Mouse (Mus musculus) layer of hippocampus, adult 8-10 months (tissue): ENCODE measurements around the gene Serpinb9. TPM values are rescaled to one million over a fixed set of nuclear protein-coding genes. Genes with fewer than 3 reads are reported as not detected.
"Not testable (repeated sequence)": the region's sequence is repeated elsewhere in the genome, so short reads cannot be mapped to it uniquely, and the experiment has no call there.

Experiments
- DNase-seq, 2 experiments: peaks; one replicate each; pipeline ENCODE4 v3.0.0; 2022; ENCODE audit warnings: low spot score in 2 of 2
- total RNA-seq, 4 experiments: library from RNA; stranded (reverse); gene quantifications; 2 replicates each; pipeline ENCODE4 v1.2.4; 2022

Serpinb9 gene
- total RNA-seq, 4 experiments from 2014 or later = 5.5 to 6.5 (median 5.9) TPM

GRCm38 (mm10) chr13:33003523-33004413, 718 bp downstream of the Serpinb9 start:
- DNase-seq = no peak

- peak; percentile 61 to 82 for DNase-seq
Measured at GRCm38 (mm10) chr13:33004414-33005105, 1.5 kb downstream of the Serpinb9 start.

- no peak for DNase-seq
Measured at GRCm38 (mm10) chr13:33005501-33006075, 2.5 kb downstream of the Serpinb9 start.

DNA sequence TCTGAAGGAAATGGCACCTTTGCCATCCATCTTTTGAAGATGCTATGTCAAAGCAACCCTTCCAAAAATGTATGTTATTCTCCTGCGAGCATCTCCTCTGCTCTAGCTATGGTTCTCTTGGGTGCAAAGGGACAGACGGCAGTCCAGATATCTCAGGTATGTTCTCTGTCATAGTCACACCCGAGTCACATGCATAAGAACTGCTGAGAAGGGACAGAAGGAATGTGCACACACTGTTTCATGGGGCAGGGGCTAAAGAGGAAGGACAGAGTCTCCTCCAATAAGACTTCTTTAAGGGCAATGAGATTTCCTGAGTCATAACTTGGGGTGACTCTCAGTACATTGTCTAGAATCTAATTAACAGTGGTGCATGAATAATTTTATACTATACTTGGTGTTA, 3.5 kb downstream of the Serpinb9 start:
- no peak for DNase-seq

DNA sequence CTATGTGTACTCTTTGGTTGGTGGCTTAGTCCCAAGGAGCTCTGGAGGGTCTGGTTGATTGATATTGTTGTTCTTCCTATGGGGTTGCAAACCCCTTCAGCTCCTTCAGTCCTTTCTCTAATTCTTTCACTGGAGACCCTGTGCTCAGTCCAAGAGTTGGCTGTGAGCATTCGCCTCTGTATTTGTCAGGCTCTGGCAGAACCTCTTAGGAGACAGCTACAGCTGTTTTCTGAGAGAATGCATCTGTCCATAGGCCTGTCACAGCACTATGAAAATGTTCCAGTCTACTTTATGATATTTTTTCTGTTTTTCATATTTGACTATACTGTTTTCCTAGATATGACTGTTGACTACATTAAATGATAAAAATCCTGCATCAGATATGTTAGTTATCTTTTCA, 9.3 kb downstream of the Serpinb9 start:
- DNase-seq = no peak

DNA sequence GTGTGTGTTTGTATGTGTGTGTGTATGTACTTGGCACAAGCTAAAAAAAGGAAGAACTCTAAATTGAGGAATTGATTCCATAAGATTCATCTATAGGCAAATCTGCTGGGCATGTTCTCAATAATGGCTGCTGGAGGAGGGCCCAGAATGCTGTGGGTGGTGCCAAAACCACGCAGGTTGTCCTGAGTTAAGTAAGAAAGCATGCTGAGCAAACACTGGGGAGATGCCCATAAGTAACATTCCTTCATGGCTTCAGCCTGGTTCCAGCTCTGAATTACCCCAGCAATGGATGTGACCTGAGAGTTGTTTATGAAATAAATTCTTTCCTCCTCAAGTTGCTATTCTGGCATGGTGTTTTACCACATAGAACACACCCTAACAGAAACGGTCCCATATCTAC, 10.2 kb downstream of the Serpinb9 start:
- DNase-seq = no peak

- no peak for DNase-seq
Measured at GRCm38 (mm10) chr13:33022371-33022770, 19.3 kb downstream of the Serpinb9 start.

- DNase-seq = no peak
Measured at GRCm38 (mm10) chr13:33026427-33027057, 23.5 kb downstream of the Serpinb9 start.

GRCm38 (mm10) chr13:33027244-33027643, 24.2 kb downstream of the Serpinb9 start, which contains the start of gene Serpinb9b:
Gene Serpinb9b (plus strand): TSS chr13:33027416.
- no peak for DNase-seq

DNA sequence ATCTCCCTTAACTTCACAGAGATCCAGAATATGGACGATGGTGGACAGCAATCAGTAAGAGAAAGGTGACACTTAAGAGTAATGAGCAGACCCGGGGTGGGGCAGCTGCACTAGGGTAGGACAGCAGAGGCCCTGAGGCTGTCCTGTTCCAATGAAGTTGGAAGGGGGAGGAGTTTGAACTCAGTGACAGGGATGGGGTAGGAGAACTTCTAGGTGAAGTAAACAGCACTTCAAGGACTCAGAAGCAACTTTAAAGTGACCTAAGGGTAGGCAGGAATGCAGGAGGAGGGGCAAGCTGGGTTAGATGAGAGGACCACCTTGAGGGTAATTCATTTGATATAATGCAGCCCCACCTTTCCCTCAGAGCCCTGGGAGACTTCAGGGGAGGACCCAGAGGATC, 25.1 kb downstream of the Serpinb9 start:
- no peak for DNase-seq

DNA sequence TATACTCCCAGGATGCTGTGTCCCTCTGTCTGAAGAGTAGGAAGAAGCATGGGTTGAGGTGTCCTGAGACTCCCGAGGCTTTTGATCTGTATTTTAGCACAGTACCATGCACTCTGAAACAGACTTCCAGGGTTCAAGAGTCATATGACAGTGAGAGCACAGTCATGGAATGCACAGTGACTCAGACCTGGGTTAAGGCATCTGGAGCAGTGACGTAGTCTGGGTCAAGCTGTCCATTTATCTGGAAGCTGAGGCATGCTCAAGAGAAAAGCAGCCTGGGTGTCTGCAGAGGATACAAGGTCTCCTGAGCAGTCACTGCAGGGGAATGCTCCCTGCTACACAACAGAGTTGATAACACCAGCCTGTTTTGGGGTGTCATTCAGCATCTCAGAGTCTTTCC, 25.5 kb downstream of the Serpinb9 start:
- no peak for DNase-seq

GRCm38 (mm10) chr13:33029478-33029877, 26.4 kb downstream of the Serpinb9 start:
- DNase-seq = not testable (repeated sequence)

DNA sequence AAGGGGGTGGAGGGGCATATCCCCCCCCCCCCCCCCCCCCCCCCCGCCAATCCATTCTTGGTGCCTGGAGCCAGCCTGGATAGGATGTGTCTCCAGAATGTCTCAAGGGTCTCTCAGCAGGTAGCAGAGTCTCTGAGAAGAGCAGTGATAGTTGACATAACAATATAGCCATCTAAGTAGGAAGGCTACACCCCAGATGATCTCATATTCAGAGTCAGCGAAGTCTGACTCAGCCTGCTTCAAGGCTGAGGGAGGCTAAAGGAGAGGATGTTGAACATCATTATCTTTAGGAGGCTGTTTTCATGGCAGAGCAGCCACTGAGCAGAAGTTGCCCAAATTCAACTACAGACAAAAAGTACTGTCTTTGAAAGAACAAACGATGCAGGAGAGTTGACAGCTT, 27.2 kb downstream of the Serpinb9 start:
- no peak for DNase-seq

- DNase-seq = no peak
Measured at GRCm38 (mm10) chr13:33035506-33035905, 32.5 kb downstream of the Serpinb9 start.

DNA sequence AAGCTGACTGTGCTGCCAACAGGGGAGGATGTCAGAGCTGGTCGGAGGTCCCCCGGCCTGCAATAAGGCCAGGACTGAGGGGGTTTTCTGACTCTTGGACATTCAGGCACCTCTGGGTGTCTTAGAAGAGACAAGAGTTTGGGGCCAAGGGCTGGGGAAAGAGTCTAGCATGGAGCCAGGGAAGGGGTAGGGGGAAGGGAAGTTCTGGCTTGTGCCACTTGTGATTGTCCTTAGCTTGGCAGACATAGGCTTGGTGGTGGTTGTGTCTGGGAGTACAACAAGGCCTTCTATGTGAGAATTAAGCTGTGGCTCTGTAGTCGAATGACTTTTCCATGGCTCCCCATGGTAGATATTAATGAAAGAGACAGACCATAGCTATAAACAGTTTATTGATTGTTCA, 40.5 kb downstream of the Serpinb9 start:
- DNase-seq = no peak

GRCm38 (mm10) chr13:33047234-33047633, 44.2 kb downstream of the Serpinb9 start:
- no peak for DNase-seq

DNA sequence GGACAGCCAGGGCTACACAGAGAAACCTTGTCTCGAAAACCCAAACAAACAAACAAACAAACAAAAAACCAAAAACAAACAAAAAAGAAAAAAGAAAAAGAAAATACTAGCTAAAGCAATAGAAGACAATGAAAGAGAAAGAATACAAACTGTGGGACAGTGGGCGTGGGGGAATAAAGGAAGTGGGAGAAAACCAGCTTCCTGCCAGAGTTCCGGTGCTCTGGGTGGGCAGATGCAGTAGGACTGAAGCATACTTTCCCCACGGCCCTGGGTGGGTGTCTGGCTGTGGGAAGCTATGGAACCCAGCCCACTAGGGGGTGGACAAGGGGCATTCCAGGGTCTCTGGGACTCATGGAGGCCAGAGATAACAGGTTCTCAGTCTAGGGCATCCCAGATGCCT, 45.1 kb downstream of the Serpinb9 start:
- no peak for DNase-seq

- no peak for DNase-seq
Measured at GRCm38 (mm10) chr13:33051697-33052096, 48.6 kb downstream of the Serpinb9 start.

GRCm38 (mm10) chr13:33063048-33063447, 60.0 kb downstream of the Serpinb9 start:
- DNase-seq = no peak
